Mouse (Mus musculus) intestine, embryonic 16.5 days (tissue): ENCODE measurements around the gene Il17rc. TPM values are rescaled to one million over a fixed set of nuclear protein-coding genes. Genes with fewer than 3 reads are reported as not detected.

ENCODE experiments used
- ATAC-seq: fragments of 200-750 bp; cut with Nextera tagmentation; 2 replicates; pipeline ENCODE4 v1.8.0; 2017; ENCODE audit warnings: moderate TSS enrichment, moderate library complexity
- H3K27ac ChIP-seq: fragments of 300-500 bp; sonication (generic); 2 replicates; pipeline ENCODE4 v1.5.1; 2014; ENCODE audit warnings: mild to moderate bottlenecking, low read length
- H3K27me3 ChIP-seq: fragments of 300-500 bp; sonication (generic); replicated peaks from 2 replicates; pipeline ENCODE4 v1.6.1; 2014; ENCODE audit warnings: low read length, control low read depth, mixed read lengths; ENCODE audit not compliant: control insufficient read depth, insufficient read depth
- H3K36me3 ChIP-seq: fragments of 300-500 bp; sonication (generic); 2 replicates; pipeline ENCODE4 v1.6.1; 2014; ENCODE audit warnings: low read length, control low read depth; ENCODE audit not compliant: control insufficient read depth, insufficient read depth
- H3K4me1 ChIP-seq: fragments of 300-500 bp; sonication (generic); 2 replicates; pipeline ENCODE4 v1.6.1; 2014; ENCODE audit warnings: low read length, control low read depth, mixed read lengths; ENCODE audit not compliant: control insufficient read depth, insufficient read depth
- H3K4me2 ChIP-seq: fragments of 300-500 bp; sonication (generic); 2 replicates; pipeline ENCODE4 v1.6.1; 2014; ENCODE audit warnings: low read depth, low read length, control low read depth
- H3K4me3 ChIP-seq: fragments of 300-500 bp; sonication (generic); 2 replicates; pipeline ENCODE4 v1.5.1; 2014; ENCODE audit warnings: mild to moderate bottlenecking, low read length
- H3K9ac ChIP-seq: fragments of 300-500 bp; sonication (generic); 2 replicates; pipeline ENCODE4 v1.6.1; 2014; ENCODE audit warnings: low read depth, low read length
- H3K9me3 ChIP-seq: fragments of 300-500 bp; sonication (generic); 2 replicates; pipeline ENCODE4 v1.6.1; 2016; ENCODE audit warnings: low read length, control low read depth; ENCODE audit not compliant: control insufficient read depth
- WGBS: fragments of 180-500 bp; shearing (Covaris S2); extraction: QIAGEN DNeasy Blood & Tissue Kit; methylation state at CpG from one replicate; pipeline ENCODE4 v1.1.7; 2014; 5-methylcytosine and 5-hydroxymethylcytosine counted together
- polyA plus RNA-seq: library from polyadenylated mRNA; unstranded; fragments of >200 nt; fragmentation: Nextera tagmentation; extraction: Ambion mirVana; gene quantifications from 2 replicates; pipeline ENCODE4 v1.2.1, GENCODE M21; 2015

Gene Il17rc
- polyA plus RNA-seq, 1 experiment from 2014 or later = 38.0 TPM

GRCm38 (mm10) chr6:113499346-113499745, 28.1 kb downstream of the Il17rc start:
- peaks cover 21% of the 10 kb centered on the region for H3K27me3 ChIP-seq
- WGBS = 73% methylated on average over 6 of the region's 6 CpGs
- no peak overlapping the region for H3K4me2 ChIP-seq

GRCm38 (mm10) chr6:113501388-113502084, 30.3 kb downstream of the Il17rc start, which contains the start of gene Prrt3:
Gene Prrt3, minus strand, starts transcription at chr6:113501931.
- H3K27ac ChIP-seq = no peak within 1 kb of the TSS
- no peak for ATAC-seq
- peak within 1 kb of the TSS; percentile 40 for H3K4me3 ChIP-seq
- WGBS = 5% methylated on average over 32 of the region's 32 CpGs
- H3K36me3 ChIP-seq = no peaks in the 10 kb centered on the region
- H3K9ac ChIP-seq = peak within 1 kb of the TSS; percentile 49
- H3K27me3 ChIP-seq = peaks cover 13% of the 10 kb centered on the region
- peak within 1 kb of the TSS; percentile 44 for H3K4me2 ChIP-seq
- no peaks in the 10 kb centered on the region for H3K9me3 ChIP-seq
- peaks cover 3% of the 10 kb centered on the region; the same call in 1 of the 2 replicates for H3K4me1 ChIP-seq

More at GRCm38 (mm10) chr6:113499346-113499745, 28.1 kb downstream of the Il17rc start:
- Histone ChIP-seq H3K9me3 (no peaks in the 10 kb centered on the region), H3K4me1 (peaks cover 12% of the 10 kb centered on the region), H3K36me3 (no peaks in the 10 kb centered on the region), H3K27ac (no peak overlapping the region), H3K9ac (no peak overlapping the region), H3K4me3 (no peak overlapping the region)
- ATAC-seq = no peak

- no peak for ATAC-seq
- Histone ChIP-seq H3K36me3 (no peaks in the 10 kb centered on the region), H3K27me3 (peaks cover 13% of the 10 kb centered on the region), H3K4me3 (no peak overlapping the region), H3K27ac (no peak overlapping the region), H3K4me1 (peaks cover 3% of the 10 kb centered on the region; the same call in 1 of the 2 replicates), H3K9me3 (no peaks in the 10 kb centered on the region), H3K4me2 (no peak overlapping the region), H3K9ac (no peak overlapping the region)
- WGBS = 83% methylated on average over 2 of the region's 2 CpGs
Observed at GRCm38 (mm10) chr6:113502801-113503200, 31.6 kb downstream of the Il17rc start.

- no peak overlapping the region for H3K9ac ChIP-seq
- peaks cover 11% of the 10 kb centered on the region for H3K27me3 ChIP-seq
- 90% methylated on average over 1 of the region's 1 CpGs for WGBS
- no peak overlapping the region for H3K27ac ChIP-seq
- no peak for ATAC-seq
- no peaks in the 10 kb centered on the region for H3K36me3 ChIP-seq
- H3K9me3 ChIP-seq = no peaks in the 10 kb centered on the region
- H3K4me1 ChIP-seq = peaks cover 3% of the 10 kb centered on the region; the same call in 1 of the 2 replicates
- H3K4me3 ChIP-seq = no peak overlapping the region
- no peak overlapping the region for H3K4me2 ChIP-seq
Observed at GRCm38 (mm10) chr6:113505689-113506088, 34.5 kb downstream of the Il17rc start.

- no peaks in the 10 kb centered on the region for H3K36me3 ChIP-seq
- no peak overlapping the region for H3K27ac ChIP-seq
- no peaks in the 10 kb centered on the region for H3K27me3 ChIP-seq
- no peaks in the 10 kb centered on the region for H3K9me3 ChIP-seq
- ATAC-seq = no peak
- H3K4me3 ChIP-seq = no peak overlapping the region
- H3K9ac ChIP-seq = no peak overlapping the region
- no peaks in the 10 kb centered on the region for H3K4me1 ChIP-seq
- no peak overlapping the region for H3K4me2 ChIP-seq
Observed at GRCm38 (mm10) chr6:113507130-113507529, 35.9 kb downstream of the Il17rc start.

GRCm38 (mm10) chr6:113508272-113508946, 37.2 kb downstream of the Il17rc start:
- Histone ChIP-seq H3K9ac (no peak overlapping the region), H3K36me3 (no peaks in the 10 kb centered on the region), H3K4me3 (no peak overlapping the region), H3K4me2 (no peak overlapping the region), H3K9me3 (no peaks in the 10 kb centered on the region), H3K27me3 (no peaks in the 10 kb centered on the region), H3K27ac (no peak overlapping the region), H3K4me1 (no peaks in the 10 kb centered on the region)
- WGBS = 56% methylated on average over 7 of the region's 7 CpGs
- ATAC-seq = no peak

GRCm38 (mm10) chr6:113508947-113509280, 37.7 kb downstream of the Il17rc start:
- Histone ChIP-seq H3K36me3 (peaks cover 3% of the 10 kb centered on the region; the same call in 1 of the 2 replicates), H3K27ac (no peak overlapping the region), H3K9me3 (no peaks in the 10 kb centered on the region), H3K9ac (no peak overlapping the region), H3K27me3 (no peaks in the 10 kb centered on the region), H3K4me1 (no peaks in the 10 kb centered on the region), H3K4me3 (no peak overlapping the region), H3K4me2 (no peak overlapping the region)
- no peak for ATAC-seq
- 44% methylated on average over 5 of the region's 5 CpGs for WGBS

GRCm38 (mm10) chr6:113513944-113514343, 42.7 kb downstream of the Il17rc start:
- WGBS = 82% methylated on average over 6 of the region's 6 CpGs
- ATAC-seq = peak; percentile 42; the same call in 1 of the 2 replicates

GRCm38 (mm10) chr6:113514600-113514999, 43.4 kb downstream of the Il17rc start:
- Histone ChIP-seq H3K27ac (no peak overlapping the region), H3K9ac (no peak overlapping the region), H3K4me2 (no peak overlapping the region), H3K9me3 (no peaks in the 10 kb centered on the region), H3K4me3 (no peak overlapping the region), H3K36me3 (peaks cover 42% of the 10 kb centered on the region), H3K4me1 (no peaks in the 10 kb centered on the region), H3K27me3 (no peaks in the 10 kb centered on the region)
- 93% methylated on average over 3 of the region's 3 CpGs for WGBS
- no peak for ATAC-seq

More at GRCm38 (mm10) chr6:113513944-113514343, 42.7 kb downstream of the Il17rc start:
- Histone ChIP-seq H3K4me1 (no peaks in the 10 kb centered on the region), H3K9ac (no peak overlapping the region), H3K27ac (no peak overlapping the region), H3K4me3 (no peak overlapping the region), H3K9me3 (no peaks in the 10 kb centered on the region), H3K27me3 (no peaks in the 10 kb centered on the region), H3K36me3 (peaks cover 37% of the 10 kb centered on the region), H3K4me2 (no peak overlapping the region)
